Mouse (Mus musculus) midbrain, embryonic 16.5 days (tissue): Measurements from ENCODE around the gene Zcchc8. TPM values are rescaled to one million over a fixed set of nuclear protein-coding genes. Genes with fewer than 3 reads are reported as not detected.

Experiments
- ATAC-seq: fragments of 200-750 bp; cut with Nextera tagmentation; 2 replicates; pipeline ENCODE4 v1.8.0; 2017; ENCODE audit warnings: moderate TSS enrichment
- H3K27ac ChIP-seq: fragments of 300-500 bp; sonication (generic); 2 replicates; pipeline ENCODE4 v1.5.1; 2014; ENCODE audit warnings: mild to moderate bottlenecking, low read length, mixed read lengths
- H3K27me3 ChIP-seq: fragments of 300-500 bp; sonication (generic); 2 replicates; pipeline ENCODE4 v1.6.1; 2014; ENCODE audit warnings: low read depth, low read length, mixed read lengths; ENCODE audit not compliant: control insufficient read depth, insufficient read depth
- H3K36me3 ChIP-seq: fragments of 300-500 bp; sonication (generic); 2 replicates; pipeline ENCODE4 v1.6.1; 2014; ENCODE audit warnings: mild to moderate bottlenecking, low read length, moderate library complexity, mixed read lengths; ENCODE audit not compliant: control insufficient read depth, insufficient read depth
- H3K4me1 ChIP-seq: fragments of 300-500 bp; sonication (generic); 2 replicates; pipeline ENCODE4 v1.6.1; 2014; ENCODE audit warnings: mild to moderate bottlenecking, low read length, mixed read lengths; ENCODE audit not compliant: control insufficient read depth, insufficient read depth
- H3K4me2 ChIP-seq: fragments of 300-500 bp; sonication (generic); 2 replicates; pipeline ENCODE4 v1.6.1; 2014; ENCODE audit warnings: mild to moderate bottlenecking, low read length, mixed read lengths
- H3K4me3 ChIP-seq: fragments of 300-500 bp; sonication (generic); 2 replicates; pipeline ENCODE4 v1.5.1; 2014; ENCODE audit warnings: low read depth, mild to moderate bottlenecking, low read length, moderate library complexity, mixed read lengths
- H3K9ac ChIP-seq: fragments of 300-500 bp; sonication (generic); 2 replicates; pipeline ENCODE4 v1.6.1; 2014; ENCODE audit warnings: low read depth, low read length, mixed read lengths
- H3K9me3 ChIP-seq: fragments of 300-500 bp; sonication (generic); replicated peaks from 2 replicates; pipeline ENCODE4 v1.6.1; 2014; ENCODE audit warnings: mild to moderate bottlenecking, low read length, mixed read lengths; ENCODE audit not compliant: control insufficient read depth, poor library complexity, severe bottlenecking
- WGBS: fragments of 180-500 bp; shearing (Covaris S2); extraction: QIAGEN DNeasy Blood & Tissue Kit; methylation state at CpG from one replicate; pipeline ENCODE4 v1.1.7; 2014; 5-methylcytosine and 5-hydroxymethylcytosine counted together
- polyA plus RNA-seq: library from polyadenylated mRNA; unstranded; fragments of >200 nt; fragmentation: Nextera tagmentation; extraction: Ambion mirVana; gene quantifications from 2 replicates; pipeline ENCODE4 v1.2.1, GENCODE M21; 2015

Gene Zcchc8
- polyA plus RNA-seq, 1 experiment from 2014 or later = 76.7 TPM

GRCm38 (mm10) chr5:123675221-123675620 is 45.7 kb downstream of the Zcchc8 start:
- 70% methylated on average over 3 of the region's 3 CpGs for WGBS
- Histone ChIP-seq H3K4me1 (peaks cover 20% of the 10 kb centered on the region), H3K4me2 (no peak overlapping the region), H3K9ac (no peak overlapping the region), H3K9me3 (no peaks in the 10 kb centered on the region), H3K27me3 (no peaks in the 10 kb centered on the region), H3K36me3 (no peaks in the 10 kb centered on the region), H3K4me3 (no peak overlapping the region), H3K27ac (no peak overlapping the region)
- ATAC-seq = no peak

- Histone ChIP-seq H3K36me3 (no peaks in the 10 kb centered on the region), H3K9me3 (no peaks in the 10 kb centered on the region), H3K27ac (no peak overlapping the region), H3K4me3 (no peak overlapping the region), H3K27me3 (no peaks in the 10 kb centered on the region), H3K4me2 (no peak overlapping the region), H3K4me1 (peaks cover 10% of the 10 kb centered on the region), H3K9ac (no peak overlapping the region)
- WGBS = 55% methylated on average over 3 of the region's 3 CpGs
- no peak for ATAC-seq
Measured at GRCm38 (mm10) chr5:123671473-123671820, 49.5 kb downstream of the Zcchc8 start.

GRCm38 (mm10) chr5:123670800-123671472 is 50.0 kb downstream of the Zcchc8 start:
- H3K27me3 ChIP-seq = no peaks in the 10 kb centered on the region
- 43% methylated on average over 14 of the region's 14 CpGs for WGBS
- no peak for ATAC-seq
- H3K27ac ChIP-seq = peak overlapping the region; percentile 25; the same call in 1 of the 2 replicates
- H3K36me3 ChIP-seq = no peaks in the 10 kb centered on the region
- H3K4me3 ChIP-seq = no peak overlapping the region
- peaks cover 10% of the 10 kb centered on the region for H3K4me1 ChIP-seq
- no peak overlapping the region for H3K4me2 ChIP-seq
- no peaks in the 10 kb centered on the region for H3K9me3 ChIP-seq
- H3K9ac ChIP-seq = no peak overlapping the region

GRCm38 (mm10) chr5:123669991-123670799 is 50.7 kb downstream of the Zcchc8 start:
- Histone ChIP-seq H3K9ac (no peak overlapping the region), H3K4me1 (peaks cover 10% of the 10 kb centered on the region), H3K27me3 (no peaks in the 10 kb centered on the region), H3K36me3 (no peaks in the 10 kb centered on the region), H3K27ac (no peak overlapping the region; the same call in 1 of the 2 replicates), H3K4me3 (no peak overlapping the region), H3K9me3 (no peaks in the 10 kb centered on the region), H3K4me2 (no peak overlapping the region)
- ATAC-seq = no peak
- WGBS = 76% methylated on average over 9 of the region's 9 CpGs

- Histone ChIP-seq H3K4me3 (no peak overlapping the region), H3K27ac (no peak overlapping the region), H3K27me3 (no peaks in the 10 kb centered on the region), H3K9ac (no peak overlapping the region), H3K36me3 (no peaks in the 10 kb centered on the region), H3K4me1 (peaks cover 7% of the 10 kb centered on the region), H3K9me3 (no peaks in the 10 kb centered on the region), H3K4me2 (no peak overlapping the region)
- WGBS = 90% methylated on average over 12 of the region's 12 CpGs
- ATAC-seq = no peak
Measured at GRCm38 (mm10) chr5:123667915-123668314, 53.0 kb downstream of the Zcchc8 start.

GRCm38 (mm10) chr5:123665956-123666355 is 54.9 kb downstream of the Zcchc8 start:
- no peaks in the 10 kb centered on the region for H3K36me3 ChIP-seq
- H3K27me3 ChIP-seq = no peaks in the 10 kb centered on the region
- H3K9me3 ChIP-seq = no peaks in the 10 kb centered on the region
- H3K9ac ChIP-seq = no peak overlapping the region
- H3K4me1 ChIP-seq = peaks cover 6% of the 10 kb centered on the region
- no peak for ATAC-seq
- no peak overlapping the region for H3K27ac ChIP-seq
- H3K4me3 ChIP-seq = no peak overlapping the region
- 76% methylated on average over 7 of the region's 7 CpGs for WGBS
- H3K4me2 ChIP-seq = no peak overlapping the region

GRCm38 (mm10) chr5:123664329-123664728 is 56.6 kb downstream of the Zcchc8 start:
- no peak overlapping the region for H3K4me2 ChIP-seq

GRCm38 (mm10) chr5:123662059-123662458 is 58.8 kb downstream of the Zcchc8 start:
- Histone ChIP-seq H3K27me3 (no peaks in the 10 kb centered on the region), H3K4me2 (no peak overlapping the region), H3K36me3 (no peaks in the 10 kb centered on the region), H3K27ac (no peak overlapping the region), H3K4me1 (no peaks in the 10 kb centered on the region), H3K4me3 (no peak overlapping the region), H3K9ac (no peak overlapping the region), H3K9me3 (no peaks in the 10 kb centered on the region)
- no peak for ATAC-seq
- 80% methylated on average over 9 of the region's 9 CpGs for WGBS

More at GRCm38 (mm10) chr5:123664329-123664728, 56.6 kb downstream of the Zcchc8 start:
- ATAC-seq = no peak
- no peaks in the 10 kb centered on the region for H3K4me1 ChIP-seq
- no peak overlapping the region for H3K4me3 ChIP-seq
- no peaks in the 10 kb centered on the region for H3K36me3 ChIP-seq
- H3K9me3 ChIP-seq = no peaks in the 10 kb centered on the region
- 83% methylated on average over 7 of the region's 7 CpGs for WGBS
- no peak overlapping the region for H3K27ac ChIP-seq
- H3K9ac ChIP-seq = no peak overlapping the region
- H3K27me3 ChIP-seq = no peaks in the 10 kb centered on the region

GRCm38 (mm10) chr5:123661602-123662001 is 59.3 kb downstream of the Zcchc8 start:
- 88% methylated on average over 3 of the region's 3 CpGs for WGBS

More at GRCm38 (mm10) chr5:123661602-123662001, 59.3 kb downstream of the Zcchc8 start:
- Histone ChIP-seq H3K27ac (no peak overlapping the region), H3K9ac (no peak overlapping the region), H3K4me1 (no peaks in the 10 kb centered on the region), H3K36me3 (no peaks in the 10 kb centered on the region), H3K27me3 (no peaks in the 10 kb centered on the region), H3K4me2 (no peak overlapping the region), H3K9me3 (no peaks in the 10 kb centered on the region), H3K4me3 (no peak overlapping the region)
- ATAC-seq = no peak
